In the genomic region with DNA sequence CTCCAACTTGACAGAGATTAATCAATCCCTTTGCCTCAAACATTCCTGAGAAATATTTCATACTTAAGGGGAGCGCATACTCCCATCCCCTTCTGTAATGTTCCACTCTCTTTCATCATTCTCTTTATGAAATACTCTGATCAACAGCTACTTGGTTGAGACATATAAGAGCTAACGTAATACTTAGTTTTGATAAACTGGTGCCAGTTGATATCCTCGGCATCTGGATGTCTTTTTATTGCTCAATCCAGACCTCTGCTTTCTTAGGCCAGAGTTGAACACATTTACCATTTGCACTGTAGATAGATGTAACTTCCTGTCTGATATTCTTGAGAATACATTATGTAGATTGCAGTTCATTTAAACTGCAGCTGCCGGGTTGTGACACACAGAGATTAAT, we compare ENCODE assay signal across 18 mouse cellular contexts.
DNase-seq lines count a peak whose midpoint lies in the region; ATAC-seq lines count a peak whose summit lies in the region.
"Had no signal": no experiment of that assay in that cellular context is flagged by ENCODE, and none has a peak within 500 bp of the region (broad histone marks: within the 10 kb centered on the region; RNA-seq: fewer than 3 reads in every experiment).

No protein-coding gene starts in this region.

- no peaks in the 10 kb centered on the region for H3K36me3 ChIP-seq in lung, embryonic 15.5 days
- H3K36me3 ChIP-seq in midbrain, embryonic 11.5 days (ENCODE audit: control insufficient read depth, insufficient read depth, low read length) = no peaks in the 10 kb centered on the region
- no peaks in the 10 kb centered on the region for H3K36me3 ChIP-seq in midbrain, embryonic 16.5 days (ENCODE audit: control insufficient read depth, insufficient read depth, low read length)
- H3K36me3 ChIP-seq: embryonic facial prominence, embryonic 12.5 days; forebrain, embryonic 15.5 days; heart, embryonic 10.5 days; hindbrain, embryonic 15.5 days had no signal

- no peaks in the 10 kb centered on the region for H3K27me3 ChIP-seq in lung, embryonic 15.5 days
- H3K27me3 ChIP-seq in midbrain, embryonic 11.5 days (ENCODE audit: control insufficient read depth, insufficient read depth, low read length) = no peaks in the 10 kb centered on the region
- no peaks in the 10 kb centered on the region for H3K27me3 ChIP-seq in midbrain, embryonic 16.5 days (ENCODE audit: control insufficient read depth, insufficient read depth, low read depth, low read length)
- H3K27me3 ChIP-seq: CH12.LX; embryonic facial prominence, embryonic 12.5 days; forebrain, embryonic 15.5 days; hindbrain, embryonic 15.5 days had no signal

- ATAC-seq in lung, embryonic 15.5 days (ENCODE audit: borderline replicate concordance, extremely low read depth, low FRiP score, low TSS enrichment) = peak; percentile 52; the same call in 1 of the 2 replicates
- ATAC-seq in midbrain, embryonic 11.5 days (ENCODE audit: low FRiP score) = no peak
- no peak for ATAC-seq in midbrain, embryonic 16.5 days
- ATAC-seq: activated CD4-positive, CD25-positive, alpha-beta regulatory T cell, adult 4 months; forebrain, embryonic 15.5 days; Patski had no signal

- no peaks in the 10 kb centered on the region for H3K9me3 ChIP-seq in lung, embryonic 15.5 days
- H3K9me3 ChIP-seq in midbrain, embryonic 11.5 days (ENCODE audit: control insufficient read depth, low read length) = no peaks in the 10 kb centered on the region
- H3K9me3 ChIP-seq in midbrain, embryonic 16.5 days (replicated peaks; ENCODE audit: control insufficient read depth, low read length, poor library complexity, severe bottlenecking) = no peaks in the 10 kb centered on the region
- H3K9me3 ChIP-seq: embryonic facial prominence, embryonic 12.5 days; forebrain, embryonic 15.5 days; heart, embryonic 10.5 days; hindbrain, embryonic 15.5 days had no signal

- WGBS in lung, embryonic 15.5 days = 43% methylated on average over 4 of the region's 4 CpGs
- 96% methylated on average over 4 of the region's 4 CpGs for WGBS in midbrain, embryonic 11.5 days
- 95% methylated on average over 4 of the region's 4 CpGs for WGBS in midbrain, embryonic 16.5 days

- H3K9ac ChIP-seq in lung, embryonic 15.5 days = no peak overlapping the region
- no peak overlapping the region for H3K9ac ChIP-seq in midbrain, embryonic 11.5 days (ENCODE audit: low read length)
- no peak overlapping the region for H3K9ac ChIP-seq in midbrain, embryonic 16.5 days (ENCODE audit: low read depth, low read length)
- H3K9ac ChIP-seq: embryonic facial prominence, embryonic 12.5 days; forebrain, embryonic 15.5 days; hindbrain, embryonic 15.5 days had no signal

- peak; percentile 57 for DNase-seq in heart, adult 11 months
- no peak for DNase-seq in heart, postnatal 4 days
- DNase-seq in lung, postnatal 25 days (ENCODE audit: low spot score) = no peak
- DNase-seq in midbrain, embryonic 11.5 days (ENCODE audit: low spot score, missing footprints) = peak; percentile 19
- DNase-seq: cerebellum, adult 11-12 months; cerebellum, adult 9-10 months; cerebellum, postnatal 25 days; gastrocnemius, postnatal 10 days; heart, postnatal 10 days had no signal

- no peak overlapping the region for H3K27ac ChIP-seq in lung, embryonic 15.5 days
- no peak overlapping the region for H3K27ac ChIP-seq in midbrain, embryonic 11.5 days (ENCODE audit: low read depth, low read length)
- H3K27ac ChIP-seq in midbrain, embryonic 16.5 days (ENCODE audit: low read length) = no peak overlapping the region
- H3K27ac ChIP-seq: embryonic facial prominence, embryonic 12.5 days; forebrain, embryonic 15.5 days; heart, embryonic 10.5 days; hindbrain, embryonic 15.5 days had no signal

- H3K4me2 ChIP-seq in lung, embryonic 15.5 days = no peak overlapping the region
- H3K4me2 ChIP-seq in midbrain, embryonic 11.5 days = no peak overlapping the region
- no peak overlapping the region for H3K4me2 ChIP-seq in midbrain, embryonic 16.5 days (ENCODE audit: low read length)
- H3K4me2 ChIP-seq: embryonic facial prominence, embryonic 12.5 days; forebrain, embryonic 15.5 days; hindbrain, embryonic 15.5 days had no signal

- no peak overlapping the region for H3K4me3 ChIP-seq in lung, embryonic 15.5 days
- H3K4me3 ChIP-seq in midbrain, embryonic 11.5 days (ENCODE audit: low read depth, low read length) = no peak overlapping the region
- no peak overlapping the region for H3K4me3 ChIP-seq in midbrain, embryonic 16.5 days (ENCODE audit: low read depth, low read length)
- H3K4me3 ChIP-seq: embryonic facial prominence, embryonic 12.5 days; forebrain, embryonic 15.5 days; heart, embryonic 10.5 days; hindbrain, embryonic 15.5 days had no signal

- H3K4me1 ChIP-seq in lung, embryonic 15.5 days = no peaks in the 10 kb centered on the region
- H3K4me1 ChIP-seq in midbrain, embryonic 11.5 days (ENCODE audit: control insufficient read depth, insufficient read depth, low read length) = no peaks in the 10 kb centered on the region
- H3K4me1 ChIP-seq in midbrain, embryonic 16.5 days (ENCODE audit: control insufficient read depth, insufficient read depth, low read length) = no peaks in the 10 kb centered on the region
- H3K4me1 ChIP-seq: embryonic facial prominence, embryonic 12.5 days; forebrain, embryonic 15.5 days; heart, embryonic 10.5 days; hindbrain, embryonic 15.5 days had no signal

Comparison
In these comparisons a context has a peak if more than half of its experiments do, and no peak if none do; other contexts are left out.
1. DNase-seq: peak in heart, adult 11 months (single experiment) and midbrain, embryonic 11.5 days (single experiment); none in heart, postnatal 4 days (single experiment) and lung, postnatal 25 days (single experiment).